Mouse (Mus musculus) gastrocnemius, adult 2 months (tissue): ENCODE results near the gene Nav2. TPM values are rescaled to one million over a fixed set of nuclear protein-coding genes. Genes with fewer than 3 reads are reported as not detected.
A peak's percentile ranks its signal among the peaks of the same experiment; 100 is the strongest.

Source experiments
- DNase-seq: peaks from one replicate; pipeline ENCODE4 v3.0.0; 2022
- H3K27ac ChIP-seq: fragments of 200-600 bp; 2 replicates; pipeline ENCODE4 v1.8.1; 2022; ENCODE audit warnings: mild to moderate bottlenecking
- H3K4me3 ChIP-seq: fragments of 200-600 bp; 2 replicates; pipeline ENCODE4 v1.8.1; 2022; ENCODE audit warnings: mild to moderate bottlenecking, moderate library complexity
- CTCF ChIP-seq: fragments of 200-600 bp; IDR thresholded peaks from 2 replicates; pipeline ENCODE4 v1.8.1; 2022; ENCODE audit warnings: antibody characterized with exemption, mild to moderate bottlenecking, moderate library complexity
- intact Hi-C: fragments of 180-260 bp; cut with DNase I; formaldehyde crosslinking; loops from one replicate; pipeline ENCODE4 v1.15.1; 2025
- total RNA-seq, 2 experiments: library from RNA; stranded (reverse); gene quantifications; 2 replicates each; pipeline ENCODE4 v1.2.3; 2021

The Nav2 gene
- total RNA-seq, 2 experiments from 2014 or later: 18.5 to 36.0 TPM

- H3K27ac ChIP-seq: peak overlapping the region; percentile 84
- intact Hi-C loops: no loop called here
- TF ChIP-seq CTCF: no peak
- no peak for DNase-seq
- H3K4me3 ChIP-seq: peak overlapping the region; percentile 73
Observed at GRCm38 (mm10) chr7:49246240-49246578, 337.7 kb downstream of the Nav2 start.

- H3K27ac ChIP-seq: peak overlapping the region; percentile 84
- H3K4me3 ChIP-seq: peak overlapping the region; percentile 73
- no peak for DNase-seq
- intact Hi-C loops: no loop called here
- TF ChIP-seq CTCF: no peak
Observed at GRCm38 (mm10) chr7:49246584-49247481, 338.3 kb downstream of the Nav2 start.

DNA sequence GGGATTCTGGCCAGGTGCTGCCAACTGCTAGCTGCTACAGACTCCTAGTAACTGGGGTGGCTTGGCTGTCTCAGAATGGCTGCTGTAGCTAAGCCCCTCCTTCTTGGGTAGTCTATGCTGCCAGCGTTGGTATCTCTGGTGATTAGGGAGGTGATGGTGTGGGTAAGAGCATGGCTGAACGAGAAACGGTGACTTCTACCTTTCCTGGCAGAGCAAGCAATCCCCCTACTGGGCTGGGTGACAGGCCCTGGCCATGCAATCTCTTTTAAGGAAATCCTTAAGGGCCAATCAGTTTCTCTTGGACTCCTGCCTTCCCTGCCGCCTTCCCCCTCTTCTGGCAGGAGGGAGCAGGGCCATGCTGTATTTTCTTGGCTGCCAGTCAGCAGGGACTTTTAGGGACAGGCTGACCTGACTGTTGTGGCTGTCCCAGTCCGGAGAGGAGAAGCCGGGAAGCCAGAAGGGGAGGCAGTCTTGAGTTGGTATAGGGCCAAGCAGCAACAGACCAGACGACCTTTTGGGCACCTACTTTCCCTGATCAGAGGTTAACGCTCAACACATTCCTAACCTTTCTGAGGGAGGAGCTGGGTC, 339.3 kb downstream of the Nav2 start:
- peak; percentile 8; the same call in 1 of the 2 replicates for TF ChIP-seq CTCF
- H3K27ac ChIP-seq: peak overlapping the region; percentile 82
- H3K4me3 ChIP-seq: peak overlapping the region; percentile 73
- intact Hi-C loops: loop anchor here (2.0 kb wide), 1 partner anchor 113 kb away; no protein-coding TSS in a partner anchor
- DNase-seq: peak; percentile 77

DNA sequence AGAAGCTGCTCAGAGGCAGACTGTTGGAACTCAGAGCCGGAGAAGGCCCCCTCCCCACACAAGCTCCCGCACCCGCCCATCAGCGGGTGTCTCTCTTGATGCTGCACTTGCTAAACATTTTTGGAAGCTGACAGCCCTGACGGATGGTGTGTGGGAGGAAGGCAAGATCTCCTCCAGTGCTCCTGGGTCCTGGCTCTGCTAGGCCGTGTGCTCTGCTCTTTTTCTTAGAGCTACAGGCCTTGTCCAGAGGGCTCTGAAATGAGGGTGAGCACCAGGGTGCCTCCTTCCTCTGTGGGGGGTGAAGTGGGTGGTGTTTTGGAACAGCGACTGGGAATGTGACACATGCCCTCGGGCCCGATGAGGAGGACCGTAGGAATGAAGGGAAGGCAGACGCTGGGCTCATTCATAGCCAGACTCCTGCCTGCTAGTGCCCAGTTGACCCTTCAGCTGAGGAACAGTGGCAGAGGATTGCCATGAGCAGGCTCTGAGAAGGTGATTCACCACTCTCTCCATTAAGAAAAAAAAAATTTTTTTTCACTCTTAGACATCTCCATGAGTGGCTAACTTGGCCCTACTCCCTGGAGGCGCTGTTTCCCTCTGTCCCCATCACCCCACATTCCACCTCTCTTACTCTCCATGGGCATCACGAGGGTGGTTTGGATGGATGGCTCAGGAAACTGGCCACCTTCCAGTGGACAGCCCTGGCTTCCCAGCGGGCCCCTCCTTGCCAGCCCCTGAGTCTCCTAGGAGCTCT, 340.0 kb downstream of the Nav2 start:
- no peak for DNase-seq
- intact Hi-C loops: loop anchor here (1.0 to 2.0 kb wide), 2 partner anchors 24 to 114 kb away; no protein-coding TSS in a partner anchor
- Histone ChIP-seq H3K4me3 (peak overlapping the region; percentile 73), H3K27ac (peak overlapping the region; percentile 82)
- no peak for TF ChIP-seq CTCF

GRCm38 (mm10) chr7:49249462-49249861, 340.9 kb downstream of the Nav2 start:
- DNase-seq: no peak
- intact Hi-C loops: loop anchor here (1.0 to 2.0 kb wide), 2 partner anchors 23 to 115 kb away; no protein-coding TSS in a partner anchor
- Histone ChIP-seq H3K27ac (peak overlapping the region; percentile 82; the same call in 1 of the 2 replicates), H3K4me3 (no peak overlapping the region)
- no peak for TF ChIP-seq CTCF

DNA sequence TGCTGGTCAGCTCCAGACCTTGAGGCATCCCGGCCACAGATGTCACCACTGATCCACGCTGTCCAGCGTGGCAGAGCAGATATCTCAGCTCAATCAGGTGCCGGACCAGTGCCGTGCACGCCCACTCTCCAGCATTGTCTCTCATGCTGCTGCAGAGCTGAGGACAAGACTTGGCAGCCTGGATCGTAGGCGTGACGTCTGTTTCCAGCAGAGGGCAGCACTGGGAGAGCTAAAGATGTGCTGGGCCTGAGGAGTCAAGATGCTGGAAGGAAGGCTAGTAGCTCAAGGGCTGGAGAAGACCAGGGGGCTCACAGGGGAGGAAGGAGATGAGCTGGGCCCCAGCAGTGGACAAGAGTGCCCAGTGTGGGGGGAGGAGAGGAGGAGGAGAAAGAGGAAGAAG, 341.5 kb downstream of the Nav2 start:
- DNase-seq: peak; percentile 85
- TF ChIP-seq CTCF: peak; percentile 85
- Histone ChIP-seq H3K27ac (0 out of 2 replicates have a peak overlapping the region, but pooled peaks have one; percentile 5), H3K4me3 (no peak overlapping the region)
- intact Hi-C loops: loop anchor here (1.0 to 2.0 kb wide), 3 partner anchors 22 to 177 kb away; no protein-coding TSS in a partner anchor

DNA sequence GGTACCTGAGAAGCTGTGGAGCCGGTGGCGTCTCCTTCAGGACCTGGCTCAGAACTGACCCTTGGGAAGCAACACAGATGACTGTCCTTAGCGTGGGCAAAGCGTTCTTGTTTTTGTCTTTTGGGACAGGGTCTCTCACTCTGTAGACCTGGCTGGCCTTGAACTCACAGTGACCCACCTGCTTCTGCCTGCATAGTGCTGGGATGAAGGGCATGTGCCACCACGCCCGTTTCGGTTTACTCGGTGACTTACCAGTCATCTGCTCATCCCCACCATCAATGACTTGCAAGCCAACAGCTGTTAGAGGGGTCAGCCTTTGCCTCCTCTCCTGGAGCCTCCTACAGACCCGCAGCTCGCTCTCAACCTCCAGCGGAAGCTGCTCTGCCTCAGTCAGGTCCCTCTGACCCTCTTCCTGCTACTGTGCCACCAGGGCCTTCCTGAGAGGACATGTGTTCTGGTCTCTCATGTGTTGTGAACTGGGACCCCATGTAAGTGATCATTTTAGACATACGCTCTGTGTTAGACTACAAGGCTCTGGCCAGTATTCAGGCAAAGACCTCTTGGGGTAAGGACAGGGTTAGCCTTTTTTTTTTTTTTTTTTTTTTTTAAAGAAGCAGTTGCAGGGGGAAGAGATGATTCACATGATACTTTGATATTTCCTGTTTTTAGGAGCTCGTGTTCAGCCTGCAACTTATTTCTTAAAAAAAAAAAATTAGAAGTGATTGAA, 342.2 kb downstream of the Nav2 start:
- Histone ChIP-seq H3K4me3 (no peak overlapping the region), H3K27ac (no peak overlapping the region)
- TF ChIP-seq CTCF: no peak
- intact Hi-C loops: loop anchor here (2.0 kb wide), 1 partner anchor 176 kb away; no protein-coding TSS in a partner anchor
- DNase-seq: no peak

DNA sequence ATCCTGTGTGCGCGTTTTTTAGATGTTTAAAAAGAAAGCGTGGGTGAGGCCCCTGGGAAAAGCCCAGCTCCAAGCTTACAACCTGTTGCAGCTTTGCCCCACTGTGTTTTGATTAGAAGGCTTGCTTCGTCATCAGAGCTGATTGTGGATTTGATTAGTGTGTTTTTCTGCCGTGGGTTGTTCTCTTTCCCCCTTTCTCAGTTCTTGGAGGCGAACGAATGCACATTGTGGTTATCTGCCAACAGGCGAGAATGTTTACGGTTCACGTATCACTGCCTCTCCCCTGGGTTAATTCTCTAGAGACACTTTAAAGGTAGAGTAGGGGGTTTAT, 342.8 kb downstream of the Nav2 start:
- intact Hi-C loops: loop anchor here (2.0 kb wide), 1 partner anchor 176 kb away; no protein-coding TSS in a partner anchor
- no peak overlapping the region for H3K27ac ChIP-seq

GRCm38 (mm10) chr7:49252444-49252843, 343.9 kb downstream of the Nav2 start:
- no peak overlapping the region for H3K27ac ChIP-seq
- intact Hi-C loops: no loop called here
- DNase-seq: no peak
- no peak overlapping the region for H3K4me3 ChIP-seq
- TF ChIP-seq CTCF: no peak

More for the DNA sequence above, 342.8 kb downstream of the Nav2 start:
- H3K4me3 ChIP-seq: no peak overlapping the region
- no peak for DNase-seq
- no peak for TF ChIP-seq CTCF

DNA sequence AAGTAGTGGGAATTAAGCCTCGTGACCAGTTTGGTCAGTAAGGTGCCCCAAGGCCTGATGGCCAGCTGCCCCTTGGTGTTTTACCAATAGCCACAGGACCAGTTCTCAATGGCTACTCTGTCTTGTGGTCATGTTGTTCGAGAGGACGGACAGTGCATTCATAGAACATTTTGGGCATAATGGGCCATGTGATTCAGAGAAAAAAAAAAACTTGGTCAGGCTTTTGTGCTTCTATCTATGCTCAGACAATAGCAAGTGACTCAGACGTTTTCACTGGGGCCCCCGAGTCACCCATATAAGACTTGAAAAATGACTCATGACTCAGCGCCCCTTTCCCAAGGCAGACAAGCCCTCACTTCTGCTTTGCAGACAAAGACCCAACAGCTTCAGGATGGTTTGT, 344.4 kb downstream of the Nav2 start:
- intact Hi-C loops: no loop called here
- no peak overlapping the region for H3K27ac ChIP-seq
- no peak for DNase-seq
- TF ChIP-seq CTCF: no peak
- no peak overlapping the region for H3K4me3 ChIP-seq

DNA sequence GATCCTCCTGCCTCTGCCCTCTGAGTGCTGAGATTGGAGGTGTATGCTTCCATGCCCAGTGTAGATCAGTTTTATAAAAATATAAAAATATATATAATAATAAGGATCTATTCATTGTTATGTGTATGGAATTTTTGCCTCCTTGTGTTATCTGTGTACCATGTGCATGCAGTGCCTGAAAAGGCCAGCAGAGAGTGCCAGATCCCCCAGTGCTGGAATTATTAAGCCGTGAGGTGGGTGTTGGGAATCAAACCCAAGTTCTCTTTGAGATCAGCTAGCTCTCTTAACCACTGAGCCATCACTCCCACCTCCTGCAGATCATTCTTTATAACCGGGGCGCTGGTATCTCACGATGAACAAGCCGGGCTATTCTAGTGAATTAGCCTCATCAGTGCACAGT, 346.5 kb downstream of the Nav2 start:
- peak; percentile 60 for TF ChIP-seq CTCF
- intact Hi-C loops: no loop called here
- H3K4me3 ChIP-seq: no peak overlapping the region
- DNase-seq: no peak
- no peak overlapping the region for H3K27ac ChIP-seq
